Mouse (Mus musculus) spleen, postnatal 36 days (tissue): ENCODE measurements around the gene Sc5d.

ENCODE experiments used
- DNase-seq, 2 experiments: peaks; one replicate each; pipeline ENCODE4 v3.0.0; 2022; ENCODE audit warnings: low spot score in 2 of 2, mixed read lengths in 1 of 2

Gene Sc5d

DNA sequence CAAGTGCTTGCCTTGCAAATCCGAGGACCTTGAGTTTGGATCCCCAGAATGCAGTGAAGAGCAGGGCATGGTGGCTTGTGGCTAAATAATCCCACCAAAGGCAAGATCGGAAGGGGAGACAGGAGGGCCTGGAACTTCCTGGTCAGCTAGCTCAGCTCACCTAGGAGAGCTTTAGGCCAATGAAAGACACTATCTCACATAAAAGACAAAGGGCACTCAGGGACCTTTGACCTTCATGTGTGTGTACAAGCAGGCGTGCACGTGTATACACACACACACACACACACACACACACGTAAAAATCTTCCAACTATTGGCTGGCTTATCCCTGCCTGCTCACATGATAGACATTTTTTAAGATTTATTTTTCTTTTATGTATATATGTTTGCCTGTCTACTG lies 3.6 kb downstream of the Sc5d start:
- no peak for DNase-seq

DNA sequence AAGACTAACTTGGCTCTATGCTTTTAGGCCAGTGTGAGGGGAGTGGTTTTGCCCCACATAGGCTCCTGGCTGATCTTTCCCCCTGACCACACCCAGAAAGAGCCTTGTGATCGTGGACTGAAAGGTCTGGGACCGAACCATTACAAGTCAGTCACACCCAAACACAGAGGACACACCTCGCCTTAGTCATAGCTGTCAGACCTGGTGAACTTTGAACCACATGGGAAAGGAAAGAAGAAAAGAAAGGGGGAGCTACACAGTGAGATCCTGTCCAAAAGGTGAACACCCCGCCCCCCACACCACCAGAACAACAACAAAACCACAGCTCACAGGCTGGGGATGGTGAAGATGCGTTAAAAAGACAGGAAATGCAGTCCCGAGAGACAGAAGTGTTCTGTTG lies 14.9 kb downstream of the Sc5d start:
- no peak for DNase-seq

DNA sequence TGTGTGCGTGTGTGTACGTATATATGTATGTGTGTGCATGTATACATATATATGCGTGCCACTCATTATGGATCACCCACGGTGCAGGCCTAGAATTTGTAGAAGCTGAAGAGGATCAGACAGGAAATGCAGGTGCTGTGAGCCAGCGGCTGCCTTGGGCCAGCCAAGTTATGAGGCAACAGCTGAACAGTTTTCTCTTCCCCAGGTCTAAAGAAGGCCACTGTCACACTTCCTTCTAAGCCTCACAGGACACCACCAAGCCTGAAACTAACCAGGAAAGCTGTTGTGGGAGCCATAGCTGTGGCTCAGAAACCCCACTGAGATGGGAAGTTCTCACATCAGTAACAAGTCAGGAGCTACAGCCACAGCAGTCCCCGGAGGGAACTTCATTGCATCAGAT lies 17.4 kb downstream of the Sc5d start:
- no peak for DNase-seq

DNA sequence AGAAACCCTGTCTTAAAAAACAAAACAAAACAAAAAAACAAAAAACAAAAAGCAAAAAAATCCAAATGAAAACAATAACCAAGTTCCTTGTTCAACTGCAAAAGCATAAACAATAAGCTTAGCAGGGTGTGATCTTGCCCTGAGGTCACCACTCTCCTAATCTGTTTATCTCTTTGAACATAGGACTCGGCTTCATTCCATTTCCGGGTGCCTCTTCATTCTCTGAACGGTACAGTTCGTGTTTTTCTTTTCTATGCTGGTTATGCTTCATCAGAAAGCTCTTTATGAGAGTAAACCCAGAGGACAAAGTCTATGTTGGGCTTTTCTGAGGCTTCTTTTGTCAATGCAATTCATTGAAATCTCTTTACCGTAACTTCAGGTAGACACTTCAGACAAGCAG lies 19.9 kb downstream of the Sc5d start:
- DNase-seq = no peak

DNA sequence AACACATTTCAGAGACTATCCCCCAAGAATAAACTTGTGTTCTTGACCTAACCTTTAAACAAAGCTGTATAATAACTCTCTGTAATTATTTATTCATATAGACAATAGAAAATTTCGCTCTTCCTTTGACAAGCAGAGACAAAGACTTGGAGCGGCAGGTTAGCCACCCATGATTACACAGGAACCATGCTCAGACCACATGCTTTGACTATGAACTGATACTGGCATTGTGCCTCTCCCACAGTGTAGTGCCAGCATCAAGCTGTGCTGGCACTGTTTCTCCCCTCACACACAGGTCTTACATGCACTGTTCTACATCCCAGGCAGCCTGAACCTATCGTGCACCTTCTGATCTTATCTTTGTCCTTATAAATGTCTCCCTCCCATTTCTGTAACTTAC lies 23.0 kb downstream of the Sc5d start:
- no peak for DNase-seq

DNA sequence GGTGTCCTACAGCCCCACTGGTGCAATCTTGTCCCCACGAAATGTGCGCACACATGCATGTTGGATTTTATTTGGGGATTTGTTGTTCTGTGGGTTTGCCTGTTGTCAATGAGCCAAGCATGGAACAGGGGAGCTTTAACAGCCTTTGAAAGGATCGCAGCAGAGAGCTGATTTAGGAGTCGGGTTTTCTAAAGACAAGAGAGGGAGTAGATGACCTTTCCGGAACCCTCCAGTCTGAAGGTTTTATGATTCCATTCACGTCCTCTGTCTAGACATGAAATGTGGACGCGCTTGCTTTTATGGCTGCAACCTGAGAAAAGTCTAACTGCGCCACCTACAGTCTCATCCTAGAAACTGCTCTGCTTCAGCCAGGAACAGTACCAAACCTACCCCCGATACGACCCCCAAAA lies 23.5 kb downstream of the Sc5d start:
- peak; percentile 46 to 56 for DNase-seq

DNA sequence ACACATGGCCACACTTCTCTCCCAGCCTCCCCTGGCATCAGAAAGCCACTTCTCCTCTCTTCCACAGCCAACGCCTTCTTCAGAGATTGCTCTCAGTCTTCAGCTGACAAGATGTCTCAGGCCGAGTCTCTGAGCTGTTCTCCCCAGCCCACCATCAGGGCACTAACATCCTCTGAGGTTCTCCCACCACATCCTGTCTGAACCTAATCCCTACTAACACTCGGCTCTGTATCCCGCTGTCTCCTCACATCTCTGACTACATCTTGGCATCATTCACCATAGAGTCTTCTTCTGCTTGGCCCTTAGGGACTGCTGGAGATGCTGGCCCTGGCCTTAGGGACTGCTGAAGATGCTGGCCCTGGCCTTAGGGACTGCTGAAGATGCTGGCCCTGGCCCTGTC lies 25.2 kb downstream of the Sc5d start:
- peak in 1 of 2 experiments; percentile 11 for DNase-seq

DNA sequence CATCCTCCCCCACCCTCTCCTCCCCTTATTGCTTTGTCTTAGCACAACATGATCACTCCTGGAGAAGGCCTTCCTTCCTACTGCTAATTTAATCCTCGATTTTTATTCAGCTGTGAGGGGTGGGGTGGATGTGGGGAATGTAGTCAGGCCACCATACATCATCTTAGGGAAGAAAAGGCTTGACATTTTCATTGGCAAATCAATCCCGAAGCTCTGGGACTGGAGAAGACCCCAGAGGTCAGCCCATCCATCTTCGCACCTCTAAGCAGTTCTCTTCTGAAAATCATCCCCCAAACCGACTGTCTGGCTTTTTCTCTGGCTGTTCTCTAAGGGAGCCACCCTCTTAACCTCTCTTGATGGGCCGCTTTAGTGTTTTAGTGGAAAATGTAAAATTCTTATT lies 32.9 kb downstream of the Sc5d start:
- DNase-seq = no peak

DNA sequence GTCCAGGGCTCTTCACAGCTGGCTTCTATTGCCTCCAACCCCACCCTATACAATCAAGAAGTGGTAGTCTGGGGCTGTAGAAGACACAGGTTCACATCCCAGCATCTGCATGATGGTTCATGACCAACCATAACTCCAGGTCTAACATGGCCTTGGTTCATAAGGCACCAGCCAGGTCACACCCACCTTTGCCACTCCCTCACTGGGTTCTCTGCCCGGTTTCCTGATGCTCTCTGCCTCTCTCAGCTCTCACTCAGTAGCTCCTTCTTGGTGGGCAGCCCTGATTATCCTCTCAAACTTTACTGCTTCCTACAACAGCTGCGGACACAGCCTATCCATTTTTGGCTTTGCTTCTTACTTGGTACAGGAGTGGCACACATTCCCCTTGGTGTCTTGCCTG lies 33.7 kb downstream of the Sc5d start:
- DNase-seq = no peak

DNA sequence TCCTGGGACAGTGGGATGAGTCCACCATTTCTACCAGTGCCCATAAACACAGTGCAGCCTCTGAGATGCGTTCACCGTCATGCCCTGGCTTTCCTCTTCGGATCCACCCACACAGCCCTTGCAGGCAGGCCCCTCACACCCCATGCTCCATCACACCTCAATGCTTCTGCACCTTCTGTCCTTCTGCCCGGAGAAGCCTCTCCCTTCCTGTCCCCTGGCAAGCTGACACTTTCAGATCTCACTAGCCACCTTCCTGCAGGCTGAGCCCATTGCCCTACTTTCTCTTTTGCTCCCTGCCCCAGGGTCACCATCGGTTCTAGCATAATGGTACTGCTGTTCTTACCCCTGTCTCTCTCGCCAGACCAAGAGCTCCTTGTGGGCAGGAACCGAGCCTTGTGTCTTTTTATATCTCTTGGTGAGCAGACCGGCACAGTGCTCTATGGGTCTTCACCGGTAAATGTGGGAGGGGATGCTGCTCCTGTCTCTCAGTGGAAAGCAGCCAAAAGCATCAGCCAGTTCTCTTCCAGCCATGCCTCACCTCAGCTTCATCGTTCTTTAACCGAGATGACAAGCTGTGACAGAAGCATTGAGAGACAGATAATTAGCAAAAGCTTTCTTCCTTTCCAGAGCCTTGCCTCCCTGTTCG lies 34.5 kb downstream of the Sc5d start:
- DNase-seq = peak in 1 of 2 experiments; percentile 10

DNA sequence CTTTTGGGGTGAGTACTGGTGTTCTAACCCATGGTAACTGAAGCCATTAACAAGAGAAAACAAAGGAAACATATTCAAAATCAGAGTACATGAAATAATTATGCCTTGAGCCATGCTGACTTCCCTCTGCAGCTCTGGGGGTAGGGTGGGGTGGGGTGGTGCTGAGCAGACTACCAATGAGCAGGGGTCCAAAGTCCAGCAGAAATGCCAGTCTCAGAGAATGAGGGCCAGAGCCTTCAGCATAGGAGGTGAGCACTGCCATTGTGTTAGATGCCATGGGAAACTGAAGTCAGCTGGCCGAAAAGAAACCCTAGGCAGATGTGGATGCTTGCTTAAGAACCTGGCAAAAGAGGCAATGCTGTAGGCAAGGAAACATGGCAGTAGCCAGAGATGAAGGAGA lies 36.3 kb downstream of the Sc5d start:
- no peak for DNase-seq

DNA sequence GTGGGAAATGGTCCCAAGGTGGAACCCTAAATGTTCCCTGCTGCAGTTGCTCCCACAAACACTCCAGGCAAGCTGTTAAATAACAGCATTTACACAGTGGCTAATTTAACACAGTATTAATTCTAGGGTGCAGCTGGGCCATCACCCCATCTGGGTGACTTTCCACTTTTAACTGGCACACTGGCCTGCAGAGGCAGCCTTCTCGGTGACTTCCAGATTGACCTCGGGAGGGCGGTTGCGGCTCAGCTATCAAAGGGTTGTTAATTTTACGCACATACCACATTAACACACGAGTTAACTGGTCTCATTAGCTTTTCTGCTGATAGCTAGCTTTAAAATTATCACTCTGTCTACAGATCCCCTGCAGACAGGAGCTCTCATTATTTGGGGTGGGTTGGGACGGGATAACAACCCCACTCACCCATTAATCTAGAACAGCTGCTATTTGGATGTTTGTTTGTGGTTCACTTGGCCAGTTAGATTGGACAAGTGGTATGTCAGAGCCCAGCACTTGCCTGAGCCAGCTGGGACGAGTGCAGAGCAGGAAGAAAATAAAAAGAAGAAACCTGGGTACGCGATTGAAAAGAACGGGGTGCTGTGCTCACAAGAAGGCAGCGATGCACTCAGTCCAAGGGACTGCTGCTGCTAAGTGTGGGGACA lies 44.9 kb downstream of the Sc5d start:
- no peak for DNase-seq

DNA sequence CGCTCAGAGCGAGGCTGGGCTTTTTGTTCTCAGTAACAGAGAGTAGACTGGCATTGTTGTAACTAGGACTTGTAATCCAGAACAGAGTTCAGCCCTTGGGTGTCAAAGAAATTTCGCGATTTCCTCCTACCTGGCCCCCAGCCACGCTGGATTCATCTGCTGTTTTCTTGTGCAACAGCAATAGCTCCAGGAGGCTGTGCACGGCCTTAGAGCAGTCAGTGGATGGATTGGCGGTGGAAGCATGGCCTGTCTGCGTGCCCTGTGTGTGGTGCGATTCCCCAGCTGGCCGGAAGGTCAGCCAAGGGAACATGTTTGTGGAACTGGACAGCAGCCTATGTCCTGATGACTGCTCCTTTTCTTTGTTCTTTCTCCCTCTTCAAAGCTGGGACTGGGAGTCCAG lies 46.4 kb downstream of the Sc5d start:
- no peak for DNase-seq

DNA sequence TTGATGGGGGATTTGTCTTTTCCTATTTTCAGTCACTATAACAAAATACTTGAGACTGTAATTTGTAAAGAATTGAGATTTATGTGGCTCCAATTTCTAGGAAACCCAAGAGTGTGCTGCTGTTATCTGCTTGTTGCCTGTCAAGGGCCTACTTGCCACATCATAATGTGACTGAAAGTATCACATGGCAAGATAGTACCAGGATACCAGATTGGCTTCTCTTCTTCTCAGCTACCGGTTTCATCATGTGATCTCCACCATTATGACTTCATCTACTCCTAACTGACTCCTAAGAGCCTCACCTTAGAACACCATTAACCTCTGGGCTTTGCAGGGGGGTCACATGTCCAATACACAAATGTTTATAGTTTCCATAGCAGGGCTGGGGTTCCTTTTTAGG lies 49.9 kb downstream of the Sc5d start:
- no peak for DNase-seq

DNA sequence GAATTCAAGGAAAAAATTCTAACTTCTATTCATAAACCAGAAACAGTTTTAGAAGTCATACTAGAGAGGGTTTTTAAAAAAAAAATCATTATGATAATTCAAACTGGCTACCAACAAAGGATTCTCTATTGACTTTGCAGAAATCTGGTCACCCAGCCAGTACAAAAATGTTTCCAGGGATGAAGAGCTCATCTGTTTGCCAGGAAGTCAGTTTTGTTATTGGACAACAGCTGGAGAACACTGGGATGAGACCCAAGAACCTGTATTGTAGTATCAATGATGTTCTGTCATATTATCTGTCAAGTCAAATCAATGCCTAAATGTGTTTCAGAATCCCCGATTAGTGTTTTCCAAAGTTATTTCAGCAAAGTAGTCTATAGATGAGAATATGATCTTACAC lies 50.9 kb downstream of the Sc5d start:
- DNase-seq = no peak

DNA sequence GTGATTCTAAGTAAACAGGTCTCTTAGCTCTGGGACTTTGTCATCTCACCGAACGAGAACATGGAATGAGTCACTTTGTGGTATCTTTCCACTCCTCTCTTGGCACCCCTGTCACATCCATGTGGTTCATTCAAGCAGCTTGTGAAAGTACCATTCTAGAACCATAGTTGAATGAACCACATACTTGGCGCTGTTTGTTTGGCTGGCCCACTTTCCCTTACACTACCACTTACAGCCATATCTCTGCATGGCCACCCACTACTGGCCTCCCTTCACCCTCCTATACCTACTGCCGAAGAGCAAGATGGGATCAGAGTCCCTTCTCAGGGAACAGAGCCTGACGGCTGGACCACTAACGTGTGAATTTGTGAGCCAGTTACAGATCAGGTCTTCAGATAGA lies 54.4 kb downstream of the Sc5d start:
- no peak for DNase-seq

DNA sequence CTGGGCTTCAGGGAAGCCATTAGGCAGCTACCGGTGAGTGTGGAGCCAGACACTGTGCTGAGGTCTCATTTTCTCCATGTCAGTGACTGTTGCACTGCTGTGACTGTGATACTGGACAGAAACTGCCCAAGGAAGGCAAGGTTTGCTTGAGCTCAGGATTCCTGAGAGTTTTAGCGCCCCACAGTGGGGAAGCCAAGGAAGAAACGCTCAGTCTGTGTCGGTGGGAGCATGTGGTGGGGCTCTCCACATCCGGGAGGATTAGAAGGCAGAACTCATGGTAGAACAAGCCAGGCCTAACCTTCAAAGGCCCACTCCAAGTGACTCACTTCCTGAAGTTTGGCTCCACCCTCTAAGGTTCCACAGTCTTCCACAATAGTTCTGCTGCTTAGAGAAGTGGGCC lies 55.6 kb downstream of the Sc5d start:
- DNase-seq = peak; percentile 39 to 42

DNA sequence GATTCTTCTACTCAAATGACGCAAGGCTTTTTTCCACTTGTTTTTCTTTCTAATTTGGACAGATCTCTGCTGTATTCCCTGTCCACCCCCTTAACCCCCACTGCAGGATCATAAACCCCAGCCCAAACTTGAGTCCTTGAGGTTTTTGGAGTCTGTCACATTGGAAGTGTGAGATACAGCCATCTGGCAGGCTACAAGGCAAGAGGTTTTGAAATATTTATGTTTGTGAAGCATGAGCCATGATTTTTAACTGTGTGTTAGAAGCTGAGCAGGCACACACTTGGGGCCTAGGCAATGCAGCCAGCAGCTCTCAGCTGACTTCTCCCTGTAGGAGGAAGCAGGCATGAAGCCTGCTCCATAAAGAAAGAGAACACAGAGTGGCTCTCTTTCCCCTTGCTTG lies 57.3 kb downstream of the Sc5d start:
- no peak for DNase-seq

DNA sequence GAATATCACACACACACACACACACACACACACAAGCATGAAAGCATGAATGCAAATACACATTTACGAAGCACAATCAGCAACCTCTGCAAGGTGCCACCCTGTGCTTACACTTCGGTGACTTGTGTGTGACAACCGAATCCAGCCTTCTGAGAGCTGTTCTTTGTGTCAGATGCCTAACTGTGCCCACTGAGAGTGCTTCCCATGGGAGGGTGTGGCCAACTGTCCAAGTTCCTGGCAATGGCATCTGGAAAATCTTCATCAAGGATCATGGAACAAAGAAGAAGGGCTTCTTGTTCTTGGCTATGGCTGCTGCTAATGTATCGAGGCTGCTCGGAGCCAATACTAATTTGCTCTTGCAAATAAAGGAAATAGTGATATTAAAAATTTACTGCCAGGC lies 61.8 kb downstream of the Sc5d start:
- no peak for DNase-seq
